Mouse (Mus musculus): ENCODE measurements around the gene Cln3.

- no peak for TF ChIP-seq POLR2A (IDR thresholded peaks at IDR 0.05; ENCODE audit: insufficient read depth, low read depth, low read length)
- TF ChIP-seq CTCF (IDR thresholded peaks at IDR 0.05; ENCODE audit: insufficient read depth, low read depth, low read length): no peak
Measured at GRCm38 (mm10) chr7:126541661-126542060, 44.0 kb downstream of the Cln3 start.
